Mouse (Mus musculus): ENCODE results near the gene Pcnx2. TPM values are rescaled to one million over a fixed set of nuclear protein-coding genes. Genes with fewer than 3 reads are reported as not detected.

The Pcnx2 gene
- polyA plus RNA-seq, 1 experiment from 2014 or later, result 0.48 TPM

- Histone ChIP-seq H3K9me3 (replicated peaks) (no peaks in the 10 kb centered on the region), H3K9ac (no peak overlapping the region), H3K4me2 (no peak overlapping the region), H3K27ac (no peak overlapping the region), H3K4me1 (peaks cover 30% of the 10 kb centered on the region), H3K27me3 (no peaks in the 10 kb centered on the region), H3K36me3 (no peaks in the 10 kb centered on the region), H3K4me3 (replicated peaks) (no peak overlapping the region)
- 50% methylated on average over 6 of the region's 6 CpGs for WGBS
- ATAC-seq (replicated peaks; ENCODE audit: low FRiP score), result no peak
Measured at GRCm38 (mm10) chr8:125776800-125777199, 121.3 kb downstream of the Pcnx2 start.

GRCm38 (mm10) chr8:125776314-125776713, 121.8 kb downstream of the Pcnx2 start:
- Histone ChIP-seq H3K27me3 (no peaks in the 10 kb centered on the region), H3K36me3 (no peaks in the 10 kb centered on the region), H3K9me3 (replicated peaks) (no peaks in the 10 kb centered on the region), H3K27ac (no peak overlapping the region), H3K4me2 (no peak overlapping the region), H3K4me1 (peaks cover 29% of the 10 kb centered on the region), H3K4me3 (replicated peaks) (no peak overlapping the region), H3K9ac (no peak overlapping the region)
- ATAC-seq (replicated peaks; ENCODE audit: low FRiP score), result no peak
- 95% methylated on average over 3 of the region's 3 CpGs for WGBS

GRCm38 (mm10) chr8:125775031-125775430, 123.1 kb downstream of the Pcnx2 start:
- Histone ChIP-seq H3K9ac (no peak overlapping the region), H3K4me3 (replicated peaks) (no peak overlapping the region), H3K36me3 (no peaks in the 10 kb centered on the region), H3K27me3 (no peaks in the 10 kb centered on the region), H3K4me2 (no peak overlapping the region), H3K27ac (no peak overlapping the region), H3K4me1 (peaks cover 24% of the 10 kb centered on the region), H3K9me3 (replicated peaks) (no peaks in the 10 kb centered on the region)
- WGBS, result 71% methylated on average over 3 of the region's 3 CpGs
- ATAC-seq (replicated peaks; ENCODE audit: low FRiP score), result no peak

DNA sequence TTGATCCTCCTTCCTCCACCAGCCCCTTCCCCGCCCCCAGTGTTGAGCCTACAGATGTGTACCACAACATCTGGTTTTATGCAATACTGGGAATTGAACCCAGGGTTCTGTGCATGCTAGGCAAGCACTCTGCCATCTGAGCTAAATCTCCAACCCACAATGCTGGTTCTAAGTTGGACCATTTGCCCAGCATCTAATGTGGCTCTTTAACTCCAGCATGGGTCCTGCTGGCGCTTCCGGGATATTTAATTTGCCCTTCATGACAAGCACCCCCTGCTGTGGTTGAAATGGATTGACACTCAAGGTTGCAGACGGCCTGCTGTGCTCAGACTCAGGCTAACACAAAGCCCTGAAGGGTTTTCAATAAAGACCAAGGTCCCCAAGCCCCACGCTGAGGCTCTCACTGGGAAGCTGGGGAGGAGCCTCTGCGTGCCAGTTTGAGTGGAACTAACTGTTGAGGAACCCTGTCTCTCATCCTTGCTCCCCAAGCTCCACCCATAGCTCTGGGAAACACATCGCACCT, 124.8 kb downstream of the Pcnx2 start:
- ATAC-seq (replicated peaks; ENCODE audit: low FRiP score), result no peak
- Histone ChIP-seq H3K4me2 (no peak overlapping the region), H3K27ac (no peak overlapping the region), H3K9me3 (replicated peaks) (no peaks in the 10 kb centered on the region), H3K9ac (no peak overlapping the region), H3K27me3 (no peaks in the 10 kb centered on the region), H3K4me1 (peaks cover 15% of the 10 kb centered on the region; the same call in 1 of the 2 replicates), H3K4me3 (replicated peaks) (no peak overlapping the region), H3K36me3 (no peaks in the 10 kb centered on the region)
- WGBS, result 75% methylated on average over 7 of the region's 7 CpGs

DNA sequence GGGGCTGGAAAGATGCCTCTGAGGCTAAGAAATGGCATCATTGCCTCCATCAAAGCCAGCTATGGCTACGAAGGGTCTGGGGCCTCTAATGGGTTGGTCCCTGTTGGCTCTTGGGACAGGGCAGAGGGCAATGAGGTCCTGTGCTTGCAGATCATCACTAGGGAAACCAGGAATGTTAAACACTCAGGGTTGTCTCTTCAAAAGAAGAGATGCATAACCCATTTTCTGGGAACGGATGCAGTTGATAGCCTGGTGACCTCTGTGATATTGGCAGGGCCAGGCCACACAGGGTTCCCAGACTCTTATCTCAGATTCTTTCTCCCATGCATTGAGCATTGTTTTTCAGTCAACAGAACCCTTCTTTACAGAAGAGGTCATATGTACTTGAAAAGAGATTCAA, 125.8 kb downstream of the Pcnx2 start:
- no peak for ATAC-seq (replicated peaks; ENCODE audit: low FRiP score)
- 61% methylated on average over 2 of the region's 2 CpGs for WGBS
- no peak overlapping the region for H3K4me3 ChIP-seq (replicated peaks)
- H3K4me2 ChIP-seq, result no peak overlapping the region
- H3K27me3 ChIP-seq, result no peaks in the 10 kb centered on the region
- H3K27ac ChIP-seq, result no peak overlapping the region
- H3K36me3 ChIP-seq, result no peaks in the 10 kb centered on the region
- H3K4me1 ChIP-seq, result peaks cover 7% of the 10 kb centered on the region; the same call in 1 of the 2 replicates
- H3K9ac ChIP-seq, result no peak overlapping the region
- no peaks in the 10 kb centered on the region for H3K9me3 ChIP-seq (replicated peaks)

GRCm38 (mm10) chr8:125768079-125768478, 130.0 kb downstream of the Pcnx2 start:
- no peak overlapping the region for H3K27ac ChIP-seq
- 78% methylated on average over 10 of the region's 10 CpGs for WGBS
- 0 out of 2 replicates have a peak, but pooled peaks cover 3% of the 10 kb centered on the region for H3K9me3 ChIP-seq (replicated peaks)
- no peak overlapping the region for H3K9ac ChIP-seq
- H3K27me3 ChIP-seq, result no peaks in the 10 kb centered on the region
- H3K4me3 ChIP-seq (replicated peaks), result no peak overlapping the region
- H3K36me3 ChIP-seq, result no peaks in the 10 kb centered on the region
- no peaks in the 10 kb centered on the region for H3K4me1 ChIP-seq
- H3K4me2 ChIP-seq, result no peak overlapping the region
- ATAC-seq (replicated peaks; ENCODE audit: low FRiP score), result no peak

DNA sequence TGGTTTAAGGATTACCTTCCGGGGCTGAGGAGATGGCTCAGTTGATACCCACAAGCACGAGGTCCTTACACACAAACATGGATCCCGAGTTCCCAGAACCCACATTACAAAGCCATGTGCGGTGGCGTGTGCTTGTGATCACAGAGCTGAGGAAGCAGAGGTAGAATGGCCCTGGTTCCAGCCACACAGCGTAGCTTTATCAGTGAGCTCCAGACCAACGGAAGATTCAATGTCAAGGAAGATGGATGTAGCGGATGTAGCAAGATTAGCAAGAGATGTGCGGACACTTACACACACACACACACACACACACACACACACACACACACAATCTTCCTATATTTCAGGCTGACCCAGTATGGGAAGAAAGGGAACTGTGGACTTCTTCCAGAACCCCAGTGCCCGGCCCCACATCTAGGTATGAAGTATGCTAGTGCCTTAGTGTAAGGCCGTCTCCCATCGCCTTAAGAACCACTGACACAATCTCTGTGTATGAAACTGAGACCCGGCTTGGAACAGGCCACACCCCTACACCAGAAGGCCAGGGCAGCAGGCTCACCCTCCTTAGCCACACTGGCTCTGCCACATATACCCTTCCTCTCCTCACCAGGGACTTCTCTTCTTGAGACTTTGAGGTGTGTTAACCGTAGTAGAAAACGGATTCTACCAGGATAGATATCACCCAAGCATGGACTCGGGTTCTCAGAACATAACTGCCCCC, 134.9 kb downstream of the Pcnx2 start:
- Histone ChIP-seq H3K4me2 (no peak overlapping the region), H3K9me3 (replicated peaks) (0 out of 2 replicates have a peak, but pooled peaks cover 3% of the 10 kb centered on the region), H3K27ac (no peak overlapping the region), H3K36me3 (no peaks in the 10 kb centered on the region), H3K4me3 (replicated peaks) (no peak overlapping the region), H3K27me3 (no peaks in the 10 kb centered on the region), H3K9ac (no peak overlapping the region), H3K4me1 (no peaks in the 10 kb centered on the region)
- ATAC-seq (replicated peaks; ENCODE audit: low FRiP score), result no peak
- 91% methylated on average over 16 of the region's 16 CpGs for WGBS

GRCm38 (mm10) chr8:125759022-125759421, 139.1 kb downstream of the Pcnx2 start:
- no peak for ATAC-seq (replicated peaks; ENCODE audit: low FRiP score)
- Histone ChIP-seq H3K4me3 (replicated peaks) (no peak overlapping the region), H3K4me2 (no peak overlapping the region), H3K27me3 (no peaks in the 10 kb centered on the region), H3K4me1 (peaks cover 11% of the 10 kb centered on the region), H3K36me3 (no peaks in the 10 kb centered on the region), H3K9me3 (replicated peaks) (0 out of 2 replicates have a peak, but pooled peaks cover 3% of the 10 kb centered on the region), H3K27ac (no peak overlapping the region), H3K9ac (no peak overlapping the region)
- 58% methylated on average over 10 of the region's 10 CpGs for WGBS

DNA sequence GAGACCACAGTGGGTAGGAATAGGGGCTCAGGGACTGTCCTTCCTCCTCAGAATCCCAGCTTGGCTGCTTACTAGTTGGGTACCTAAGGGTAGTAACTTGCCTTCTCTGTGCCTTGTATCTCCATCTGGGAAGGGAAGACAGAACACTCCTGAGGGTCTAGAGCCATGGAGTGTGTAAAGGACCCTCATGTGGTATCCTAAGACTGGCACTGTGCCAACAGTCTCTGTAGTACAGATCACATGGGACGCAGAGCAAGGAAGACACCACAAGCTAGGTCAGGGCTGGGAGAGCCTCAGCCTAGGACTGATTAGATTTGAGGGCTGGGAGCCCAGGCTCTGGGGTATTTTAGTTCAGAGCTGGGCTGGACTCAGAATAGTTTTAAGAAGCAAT, 141.0 kb downstream of the Pcnx2 start:
- H3K27ac ChIP-seq, result no peak overlapping the region
- no peak overlapping the region for H3K9ac ChIP-seq
- no peaks in the 10 kb centered on the region for H3K36me3 ChIP-seq
- no peak overlapping the region for H3K4me2 ChIP-seq
- no peaks in the 10 kb centered on the region for H3K27me3 ChIP-seq
- no peak overlapping the region for H3K4me3 ChIP-seq (replicated peaks)
- H3K4me1 ChIP-seq, result peaks cover 11% of the 10 kb centered on the region
- WGBS, result 69% methylated on average over 1 of the region's 1 CpGs
- ATAC-seq (replicated peaks; ENCODE audit: low FRiP score), result no peak
- H3K9me3 ChIP-seq (replicated peaks), result no peaks in the 10 kb centered on the region

GRCm38 (mm10) chr8:125756391-125757105, 141.6 kb downstream of the Pcnx2 start:
- H3K27ac ChIP-seq, result no peak overlapping the region
- no peak for ATAC-seq (replicated peaks; ENCODE audit: low FRiP score)
- H3K4me1 ChIP-seq, result peaks cover 13% of the 10 kb centered on the region
- no peak overlapping the region for H3K4me3 ChIP-seq (replicated peaks)
- no peaks in the 10 kb centered on the region for H3K27me3 ChIP-seq
- 35% methylated on average over 9 of the region's 9 CpGs for WGBS
- H3K9me3 ChIP-seq (replicated peaks), result no peaks in the 10 kb centered on the region
- no peak overlapping the region for H3K9ac ChIP-seq
- H3K4me2 ChIP-seq, result no peak overlapping the region
- H3K36me3 ChIP-seq, result no peaks in the 10 kb centered on the region

DNA sequence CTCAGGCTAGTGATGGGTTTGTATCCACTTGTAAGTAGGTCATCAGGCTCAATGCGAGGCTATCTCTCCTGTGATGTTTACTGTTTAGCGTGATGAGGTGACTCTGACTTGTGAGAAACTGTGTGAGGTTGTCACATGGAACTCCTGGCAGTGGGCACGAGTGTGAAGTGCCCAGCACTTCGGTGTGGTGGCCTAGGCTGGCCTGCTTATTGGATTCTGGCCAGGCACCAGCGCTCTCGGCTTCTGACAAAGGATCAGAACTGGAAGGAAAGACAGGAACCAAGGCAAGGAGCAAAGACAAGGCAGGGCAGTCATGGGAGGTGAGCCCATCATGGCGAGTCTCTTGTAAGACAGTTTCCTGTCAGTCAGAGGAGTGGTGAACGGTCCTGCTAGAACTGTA, 142.2 kb downstream of the Pcnx2 start:
- Histone ChIP-seq H3K27ac (no peak overlapping the region), H3K9ac (no peak overlapping the region), H3K4me3 (replicated peaks) (no peak overlapping the region), H3K9me3 (replicated peaks) (no peaks in the 10 kb centered on the region), H3K36me3 (no peaks in the 10 kb centered on the region), H3K4me2 (no peak overlapping the region), H3K4me1 (peaks cover 20% of the 10 kb centered on the region), H3K27me3 (no peaks in the 10 kb centered on the region)
- no peak for ATAC-seq (replicated peaks; ENCODE audit: low FRiP score)
- 74% methylated on average over 8 of the region's 8 CpGs for WGBS

GRCm38 (mm10) chr8:125750846-125751245, 147.3 kb downstream of the Pcnx2 start:
- peaks cover 22% of the 10 kb centered on the region for H3K4me1 ChIP-seq
- 36% methylated on average over 8 of the region's 8 CpGs for WGBS
- H3K27ac ChIP-seq, result peak overlapping the region; percentile 46; the same call in 1 of the 2 replicates

More at GRCm38 (mm10) chr8:125750846-125751245, 147.3 kb downstream of the Pcnx2 start:
- H3K9me3 ChIP-seq (replicated peaks), result no peaks in the 10 kb centered on the region
- ATAC-seq (replicated peaks; ENCODE audit: low FRiP score), result peak; percentile 23; the same call in 1 of the 2 replicates
- no peaks in the 10 kb centered on the region for H3K27me3 ChIP-seq
- no peak overlapping the region for H3K4me3 ChIP-seq (replicated peaks)
- H3K9ac ChIP-seq, result no peak overlapping the region
- 0 out of 2 replicates have a peak overlapping the region, but pooled peaks have one; percentile 5 for H3K4me2 ChIP-seq
- H3K36me3 ChIP-seq, result no peaks in the 10 kb centered on the region

Data from kidney, embryonic 15.5 days (tissue).